Mouse (Mus musculus) cerebellum, adult 8-10 months (tissue): ENCODE measurements around the gene Cbln3.

Experiments used
- DNase-seq: peaks from one replicate; pipeline ENCODE4 v3.0.0; 2022

The Cbln3 gene

GRCm38 (mm10) chr14:55842794-55843193, 41.4 kb downstream of the Cbln3 start:
- no peak for DNase-seq

- DNase-seq: no peak
These were observed 43.3 kb downstream of the Cbln3 start for GRCm38 (mm10) chr14:55840853-55841366.

- DNase-seq: no peak
These were observed 45.5 kb downstream of the Cbln3 start for GRCm38 (mm10) chr14:55838740-55839139.

GRCm38 (mm10) chr14:55838312-55838711, 45.9 kb downstream of the Cbln3 start:
- DNase-seq: no peak

GRCm38 (mm10) chr14:55834808-55835533, 49.2 kb downstream of the Cbln3 start:
- no peak for DNase-seq

- DNase-seq: no peak
These were observed 51.1 kb downstream of the Cbln3 start for GRCm38 (mm10) chr14:55833126-55833525.

GRCm38 (mm10) chr14:55830331-55830730, 53.9 kb downstream of the Cbln3 start:
- no peak for DNase-seq

GRCm38 (mm10) chr14:55829854-55830253, 54.3 kb downstream of the Cbln3 start:
- DNase-seq: no peak
